Comparison of ENCODE assay signal across 8 mouse cellular contexts in the genomic region with DNA sequence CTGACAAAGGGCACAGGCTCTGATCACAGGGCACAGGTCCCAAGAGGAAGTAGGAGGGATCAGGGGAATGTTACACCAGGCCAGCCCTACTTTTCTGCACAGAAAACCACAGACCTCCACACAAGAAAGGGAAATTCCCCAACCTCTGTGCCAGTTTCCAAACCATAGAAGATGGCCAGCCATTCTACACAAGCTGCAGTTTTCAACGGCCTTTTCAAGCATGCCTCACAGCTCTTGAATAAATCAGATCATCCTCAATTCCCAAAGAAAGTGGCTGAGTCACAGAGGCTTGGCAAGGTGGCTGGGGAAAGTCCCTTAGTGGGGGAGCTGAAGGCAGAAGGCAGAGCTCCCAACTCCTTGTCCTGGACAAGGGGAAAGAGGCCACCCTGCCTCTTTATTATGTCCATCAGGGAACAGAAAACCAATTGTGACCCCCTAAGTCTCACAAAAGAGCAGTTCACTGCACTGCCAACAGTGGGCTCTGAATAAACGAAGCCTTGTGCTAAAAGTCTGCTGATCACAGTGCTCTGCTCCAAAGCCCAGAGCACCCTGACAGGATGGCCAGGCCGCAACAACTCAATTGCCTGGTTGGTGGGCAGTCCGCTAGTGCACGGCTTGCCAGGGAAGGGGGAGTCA.
DNase-seq lines count a peak whose midpoint lies in the region; ATAC-seq and TF ChIP-seq lines count a peak whose summit lies in the region.

No protein-coding gene starts in this region.

- H3K27ac ChIP-seq in stomach, embryonic 16.5 days (ENCODE audit: low read length), result no peak overlapping the region; the same call in 1 of the 2 replicates
- no peak overlapping the region for H3K27ac ChIP-seq in stomach, postnatal 0 days (replicated peaks)
- H3K27ac ChIP-seq in embryonic facial prominence, embryonic 14.5 days (replicated peaks; ENCODE audit: low read depth, low read length), result peak overlapping the region; percentile 46
- 0 out of 2 replicates have a peak overlapping the region, but pooled peaks have one; percentile 28 for H3K27ac ChIP-seq in hindbrain, embryonic 14.5 days
- no peak overlapping the region for H3K27ac ChIP-seq in intestine, postnatal 0 days (ENCODE audit: low read depth, low read length)
- H3K27ac ChIP-seq in limb, embryonic 10.5 days, result no peak overlapping the region

- no peak overlapping the region for H3K4me3 ChIP-seq in stomach, embryonic 16.5 days (replicated peaks; ENCODE audit: low read length)
- no peak overlapping the region for H3K4me3 ChIP-seq in stomach, postnatal 0 days (ENCODE audit: low read depth, low read length)
- H3K4me3 ChIP-seq in embryonic facial prominence, embryonic 14.5 days (ENCODE audit: low read depth, low read length), result no peak overlapping the region
- no peak overlapping the region for H3K4me3 ChIP-seq in hindbrain, embryonic 14.5 days (replicated peaks; ENCODE audit: low read length)
- H3K4me3 ChIP-seq in megakaryocyte, embryonic 14.5 days (replicated peaks), result peak overlapping the region; percentile 53
- H3K4me3 ChIP-seq in intestine, postnatal 0 days (ENCODE audit: low read depth, low read length), result no peak overlapping the region
- no peak overlapping the region for H3K4me3 ChIP-seq in limb, embryonic 10.5 days

- TF ChIP-seq CTCF in stomach, postnatal 0 days (IDR thresholded peaks at IDR 0.05; ENCODE audit: low read depth), result no peak
- TF ChIP-seq CTCF in intestine, postnatal 0 days (IDR thresholded peaks at IDR 0.05; ENCODE audit: low read depth), result no peak

- ATAC-seq in stomach, embryonic 16.5 days (ENCODE audit: insufficient read depth, low FRiP score), result peak; percentile 53; the same call in 1 of the 2 replicates
- ATAC-seq in stomach, postnatal 0 days (ENCODE audit: low FRiP score, low TSS enrichment), result no peak
- 0 out of 2 replicates have a peak, but pooled peaks have one; percentile 44 for ATAC-seq in embryonic facial prominence, embryonic 14.5 days (ENCODE audit: low read depth)
- ATAC-seq in hindbrain, embryonic 14.5 days (ENCODE audit: low FRiP score), result peak; percentile 84; the same call in 1 of the 2 replicates
- ATAC-seq in intestine, postnatal 0 days, result no peak

- no peaks in the 10 kb centered on the region for H3K4me1 ChIP-seq in stomach, embryonic 16.5 days (ENCODE audit: control insufficient read depth, insufficient read depth, low read length)
- no peaks in the 10 kb centered on the region; the same call in 1 of the 2 replicates for H3K4me1 ChIP-seq in stomach, postnatal 0 days (replicated peaks; ENCODE audit: control insufficient read depth, insufficient read depth)
- peaks cover 6% of the 10 kb centered on the region; the same call in 1 of the 2 replicates for H3K4me1 ChIP-seq in embryonic facial prominence, embryonic 14.5 days (ENCODE audit: control insufficient read depth, insufficient read depth, low read length)
- H3K4me1 ChIP-seq in hindbrain, embryonic 14.5 days (replicated peaks; ENCODE audit: control insufficient read depth, insufficient read depth, low read length), result no peaks in the 10 kb centered on the region
- peaks cover 11% of the 10 kb centered on the region for H3K4me1 ChIP-seq in megakaryocyte, embryonic 14.5 days
- no peaks in the 10 kb centered on the region for H3K4me1 ChIP-seq in intestine, postnatal 0 days (replicated peaks; ENCODE audit: control insufficient read depth, insufficient read depth, low read length)
- H3K4me1 ChIP-seq in limb, embryonic 10.5 days, result peaks cover 17% of the 10 kb centered on the region

- TF ChIP-seq EP300 in stomach, postnatal 0 days (optimal IDR thresholded peaks at IDR 0.05), result no peak

- no peaks in the 10 kb centered on the region for H3K27me3 ChIP-seq in stomach, embryonic 16.5 days (ENCODE audit: control insufficient read depth, insufficient read depth, low read length)
- no peaks in the 10 kb centered on the region for H3K27me3 ChIP-seq in stomach, postnatal 0 days (ENCODE audit: control insufficient read depth, insufficient read depth, low read length)
- no peaks in the 10 kb centered on the region for H3K27me3 ChIP-seq in embryonic facial prominence, embryonic 14.5 days (replicated peaks; ENCODE audit: control insufficient read depth, insufficient read depth, low read length)
- H3K27me3 ChIP-seq in hindbrain, embryonic 14.5 days (ENCODE audit: control insufficient read depth, insufficient read depth, low read length), result no peaks in the 10 kb centered on the region
- H3K27me3 ChIP-seq in megakaryocyte, embryonic 14.5 days (replicated peaks), result peaks cover 3% of the 10 kb centered on the region
- no peaks in the 10 kb centered on the region for H3K27me3 ChIP-seq in intestine, postnatal 0 days (replicated peaks; ENCODE audit: control insufficient read depth, insufficient read depth, low read length)
- H3K27me3 ChIP-seq in limb, embryonic 10.5 days (ENCODE audit: low read depth, poor library complexity, severe bottlenecking), result peaks cover 52% of the 10 kb centered on the region

- no peak overlapping the region for H3K4me2 ChIP-seq in stomach, embryonic 16.5 days (ENCODE audit: low read depth, low read length)
- H3K4me2 ChIP-seq in stomach, postnatal 0 days (replicated peaks; ENCODE audit: low read depth), result no peak overlapping the region
- H3K4me2 ChIP-seq in embryonic facial prominence, embryonic 14.5 days (ENCODE audit: low read depth, low read length), result no peak overlapping the region
- no peak overlapping the region for H3K4me2 ChIP-seq in hindbrain, embryonic 14.5 days (replicated peaks)
- no peak overlapping the region for H3K4me2 ChIP-seq in intestine, postnatal 0 days (replicated peaks; ENCODE audit: low read depth)

- H3K9ac ChIP-seq in stomach, embryonic 16.5 days (ENCODE audit: low read length), result no peak overlapping the region
- H3K9ac ChIP-seq in stomach, postnatal 0 days (ENCODE audit: low read length), result no peak overlapping the region
- H3K9ac ChIP-seq in embryonic facial prominence, embryonic 14.5 days (ENCODE audit: low read depth, low read length), result no peak overlapping the region
- no peak overlapping the region for H3K9ac ChIP-seq in hindbrain, embryonic 14.5 days
- H3K9ac ChIP-seq in intestine, postnatal 0 days (ENCODE audit: low read depth, low read length), result no peak overlapping the region

- no peaks in the 10 kb centered on the region for H3K9me3 ChIP-seq in stomach, embryonic 16.5 days (replicated peaks; ENCODE audit: control insufficient read depth, low read length)
- H3K9me3 ChIP-seq in stomach, postnatal 0 days (ENCODE audit: control insufficient read depth, low read length), result no peaks in the 10 kb centered on the region
- no peaks in the 10 kb centered on the region for H3K9me3 ChIP-seq in embryonic facial prominence, embryonic 14.5 days (ENCODE audit: control insufficient read depth, low read length)
- no peaks in the 10 kb centered on the region for H3K9me3 ChIP-seq in hindbrain, embryonic 14.5 days (ENCODE audit: control insufficient read depth, low read length)
- H3K9me3 ChIP-seq in megakaryocyte, embryonic 14.5 days, result no peaks in the 10 kb centered on the region
- no peaks in the 10 kb centered on the region for H3K9me3 ChIP-seq in intestine, postnatal 0 days (ENCODE audit: control insufficient read depth)
- no peaks in the 10 kb centered on the region for H3K9me3 ChIP-seq in limb, embryonic 10.5 days (replicated peaks)

- 70% methylated on average over 5 of the region's 5 CpGs for WGBS in stomach, embryonic 16.5 days
- WGBS in stomach, postnatal 0 days, result 73% methylated on average over 5 of the region's 5 CpGs
- WGBS in embryonic facial prominence, embryonic 14.5 days, result 62% methylated on average over 5 of the region's 5 CpGs
- WGBS in hindbrain, embryonic 14.5 days, result 34% methylated on average over 5 of the region's 5 CpGs
- WGBS in intestine, postnatal 0 days, result 77% methylated on average over 5 of the region's 5 CpGs
- WGBS in limb, embryonic 10.5 days, result 82% methylated on average over 5 of the region's 5 CpGs

- no peaks in the 10 kb centered on the region for H3K36me3 ChIP-seq in stomach, embryonic 16.5 days (ENCODE audit: control insufficient read depth, insufficient read depth, low read length)
- H3K36me3 ChIP-seq in stomach, postnatal 0 days (ENCODE audit: control insufficient read depth, insufficient read depth, low read length), result no peaks in the 10 kb centered on the region
- no peaks in the 10 kb centered on the region for H3K36me3 ChIP-seq in embryonic facial prominence, embryonic 14.5 days (ENCODE audit: control insufficient read depth, insufficient read depth, low read length)
- H3K36me3 ChIP-seq in hindbrain, embryonic 14.5 days (replicated peaks; ENCODE audit: control insufficient read depth, insufficient read depth), result no peaks in the 10 kb centered on the region
- H3K36me3 ChIP-seq in megakaryocyte, embryonic 14.5 days (replicated peaks; ENCODE audit: low read length), result no peaks in the 10 kb centered on the region
- H3K36me3 ChIP-seq in intestine, postnatal 0 days (ENCODE audit: control insufficient read depth, insufficient read depth), result no peaks in the 10 kb centered on the region
- no peaks in the 10 kb centered on the region for H3K36me3 ChIP-seq in limb, embryonic 10.5 days

- DNase-seq in stomach, postnatal 0 days (ENCODE audit: low spot score), result no peak
- peak; percentile 54 for DNase-seq in embryonic facial prominence, embryonic 14.5 days (ENCODE audit: low spot score)
- no peak for DNase-seq in hindbrain, embryonic 14.5 days (ENCODE audit: low spot score)
- DNase-seq in ovary, postnatal 36 days (ENCODE audit: low spot score), result no peak
- DNase-seq in limb, embryonic 10.5 days (ENCODE audit: low spot score), result no peak

Comparison
In these comparisons a context has a peak if more than half of its experiments do, and no peak if none do; other contexts are left out.
1. ATAC-seq: peak in stomach, embryonic 16.5 days (single experiment), embryonic facial prominence, embryonic 14.5 days (single experiment) and hindbrain, embryonic 14.5 days (single experiment); none in stomach, postnatal 0 days (single experiment) and intestine, postnatal 0 days (single experiment).
2. H3K27ac ChIP-seq: peak in embryonic facial prominence, embryonic 14.5 days (single experiment) and hindbrain, embryonic 14.5 days (single experiment); none in stomach, embryonic 16.5 days (single experiment), stomach, postnatal 0 days (single experiment), intestine, postnatal 0 days (single experiment) and limb, embryonic 10.5 days (single experiment).